Mouse (Mus musculus) midbrain, embryonic 14.5 days (tissue): ENCODE results near the gene Tmem185b. TPM values are rescaled to one million over a fixed set of nuclear protein-coding genes. Genes with fewer than 3 reads are reported as not detected.
A peak's percentile ranks its signal among the peaks of the same experiment; 100 is the strongest.

ENCODE experiments used
- ATAC-seq: fragments of 200-750 bp; cut with Nextera tagmentation; 2 replicates; pipeline ENCODE4 v1.8.0; 2017; ENCODE audit warnings: moderate number of reproducible peaks, moderate library complexity; ENCODE audit not compliant: low FRiP score, low TSS enrichment
- DNase-seq: peaks from one replicate; pipeline ENCODE4 v3.0.0-alpha.2; 2015
- H3K27ac ChIP-seq: fragments of 300-500 bp; sonication (generic); replicated peaks from 2 replicates; pipeline ENCODE4 v1.5.1; 2014; ENCODE audit warnings: mild to moderate bottlenecking, low read depth, low read length, moderate library complexity
- H3K27me3 ChIP-seq: fragments of 300-500 bp; sonication (generic); 2 replicates; pipeline ENCODE4 v1.6.1; 2014; ENCODE audit warnings: low read length, control low read depth, mixed read lengths; ENCODE audit not compliant: control insufficient read depth, insufficient read depth
- H3K36me3 ChIP-seq: fragments of 300-500 bp; sonication (generic); 2 replicates; pipeline ENCODE4 v1.6.1; 2014; ENCODE audit warnings: low read length, control low read depth; ENCODE audit not compliant: control insufficient read depth, insufficient read depth
- H3K4me1 ChIP-seq: fragments of 300-500 bp; sonication (generic); 2 replicates; pipeline ENCODE4 v1.6.1; 2014; ENCODE audit warnings: mild to moderate bottlenecking, antibody characterized with exemption, low read length, control low read depth; ENCODE audit not compliant: control insufficient read depth, insufficient read depth
- H3K4me2 ChIP-seq: fragments of 300-500 bp; sonication (generic); 2 replicates; pipeline ENCODE4 v1.6.1; 2014; ENCODE audit warnings: mild to moderate bottlenecking, low read length, moderate library complexity
- H3K4me3 ChIP-seq: fragments of 300-500 bp; sonication (generic); replicated peaks from 2 replicates; pipeline ENCODE4 v1.5.1; 2014; ENCODE audit warnings: low read depth, low read length
- H3K9ac ChIP-seq: fragments of 300-500 bp; sonication (generic); replicated peaks from 2 replicates; pipeline ENCODE4 v1.6.1; 2014; ENCODE audit warnings: mild to moderate bottlenecking, low read length, moderate library complexity
- H3K9me3 ChIP-seq: fragments of 300-500 bp; sonication (generic); 2 replicates; pipeline ENCODE4 v1.6.1; 2016; ENCODE audit warnings: low read length, control low read depth, mixed read lengths; ENCODE audit not compliant: control insufficient read depth
- WGBS: fragments of 180-500 bp; shearing (Covaris S2); extraction: QIAGEN DNeasy Blood & Tissue Kit; methylation state at CpG from one replicate; pipeline ENCODE4 v1.1.7; 2014; 5-methylcytosine and 5-hydroxymethylcytosine counted together
- polyA plus RNA-seq: library from polyadenylated mRNA; unstranded; fragments of >200 nt; fragmentation: Nextera tagmentation; extraction: Ambion mirVana; gene quantifications from 2 replicates; pipeline ENCODE4 v1.2.1, GENCODE M21; 2014

The Tmem185b gene
- polyA plus RNA-seq: 15.7 and 19.8 TPM in 2 replicates

DNA sequence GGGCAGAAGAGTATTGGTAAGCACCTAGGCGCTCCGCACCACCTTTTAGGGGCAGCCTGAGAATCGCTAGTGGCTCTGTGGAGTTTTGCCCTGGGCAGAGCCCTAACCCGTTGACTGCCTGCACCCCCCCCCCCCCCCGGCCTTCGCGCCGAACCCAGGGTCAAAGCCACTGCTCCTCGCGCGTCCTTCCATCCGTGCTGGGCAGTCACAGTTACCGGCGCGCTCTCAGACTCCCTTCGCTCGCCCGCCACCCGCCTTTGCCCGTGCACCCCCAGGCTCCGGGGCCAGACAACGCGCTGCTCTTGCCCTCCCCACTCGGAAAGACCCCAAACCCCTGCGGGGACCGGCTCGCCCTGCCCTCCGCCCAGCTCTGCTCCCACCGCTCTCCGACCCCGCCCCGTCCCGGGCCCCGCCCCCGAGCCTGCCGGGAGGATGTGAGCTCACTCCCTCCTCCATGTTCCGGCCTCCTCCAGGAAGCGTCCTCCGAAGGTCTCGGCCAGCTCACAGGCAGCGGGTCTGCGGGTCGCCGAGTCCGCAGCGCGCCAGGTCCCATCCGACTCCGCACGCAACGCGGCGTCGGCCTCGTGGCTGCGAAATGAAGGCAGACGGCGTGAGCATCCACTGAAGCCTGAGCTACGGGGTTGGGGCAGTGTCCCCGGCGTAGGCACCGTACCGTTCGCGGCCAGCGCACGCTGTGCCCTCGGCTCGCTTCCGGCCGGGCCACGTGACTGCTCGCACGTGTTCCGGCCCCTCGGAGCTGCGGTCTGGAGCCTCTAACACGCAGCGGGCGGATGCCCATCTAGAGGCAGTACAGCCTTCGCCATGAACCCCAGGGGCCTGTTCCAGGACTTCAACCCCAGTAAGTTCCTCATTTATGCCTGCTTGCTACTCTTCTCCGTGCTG lies at the start of gene Tmem185b:
Tmem185b (plus strand) TSS at position 472 of the 903 bp plus-strand sequence.
- Histone ChIP-seq H3K4me3 (peak within 1 kb of the TSS; percentile 66), H3K9ac (peak within 1 kb of the TSS; percentile 79), H3K4me1 (peaks cover 24% of the 10 kb centered on the region), H3K36me3 (peaks cover 18% of the 10 kb centered on the region), H3K27ac (peak within 1 kb of the TSS; percentile 85), H3K27me3 (no peaks in the 10 kb centered on the region), H3K4me2 (peak within 1 kb of the TSS; percentile 86), H3K9me3 (no peaks in the 10 kb centered on the region)
- WGBS: 2% methylated on average over 76 of the region's 82 CpGs
- peak; percentile 92 for DNase-seq
- ATAC-seq: peak; percentile 96

DNA sequence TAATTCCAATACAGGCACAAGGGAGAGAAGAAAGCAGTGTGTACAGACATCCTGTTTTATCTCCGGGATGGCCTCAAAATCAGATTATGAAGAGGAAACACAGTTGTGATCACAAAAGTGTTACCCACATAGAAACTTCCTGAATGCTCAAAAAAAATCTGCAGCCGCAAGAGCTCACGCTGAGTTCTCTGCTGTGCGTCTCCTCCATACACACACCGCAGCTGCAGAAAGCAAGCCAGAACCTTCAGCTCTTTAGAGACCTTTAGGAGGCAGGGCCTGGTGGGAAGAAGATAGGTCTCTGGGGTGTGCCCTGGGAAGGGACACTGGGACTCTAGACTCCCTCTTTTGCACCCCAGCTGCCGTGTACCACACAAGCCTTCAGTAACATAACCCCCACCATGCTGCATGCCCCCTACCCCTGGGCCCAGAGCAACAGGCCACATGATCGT lies 49.0 kb upstream of the Tmem185b start:
- Histone ChIP-seq H3K4me2 (no peak overlapping the region), H3K27me3 (no peaks in the 10 kb centered on the region), H3K9me3 (no peaks in the 10 kb centered on the region), H3K4me3 (no peak overlapping the region), H3K4me1 (0 out of 2 replicates have a peak, but pooled peaks cover 6% of the 10 kb centered on the region), H3K9ac (no peak overlapping the region), H3K36me3 (peaks cover 3% of the 10 kb centered on the region; the same call in 1 of the 2 replicates), H3K27ac (no peak overlapping the region)
- 92% methylated on average over 7 of the region's 7 CpGs for WGBS
- ATAC-seq: no peak
- DNase-seq: no peak

DNA sequence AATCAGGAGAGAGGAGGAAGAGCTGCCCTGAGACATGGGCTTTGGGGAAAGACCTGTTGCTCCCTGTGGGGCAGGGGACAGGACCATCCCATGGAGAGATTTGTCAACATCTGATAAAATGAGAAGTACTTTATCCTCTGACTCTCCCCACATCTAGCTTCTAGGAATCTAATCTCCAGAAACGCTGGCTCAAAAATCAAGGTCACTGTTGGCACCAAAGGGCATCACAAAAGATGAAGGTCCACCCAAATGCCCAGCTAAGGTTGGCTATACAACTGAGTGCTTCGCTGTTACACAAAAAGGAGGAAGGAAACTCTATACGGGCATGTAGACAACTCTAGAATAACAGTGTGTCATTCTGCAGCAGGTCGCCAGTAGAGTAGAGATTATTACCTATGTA lies 46.3 kb upstream of the Tmem185b start:
- Histone ChIP-seq H3K9ac (no peak overlapping the region), H3K36me3 (peaks cover 3% of the 10 kb centered on the region; the same call in 1 of the 2 replicates), H3K27me3 (no peaks in the 10 kb centered on the region), H3K4me3 (no peak overlapping the region), H3K9me3 (no peaks in the 10 kb centered on the region), H3K4me2 (no peak overlapping the region), H3K27ac (no peak overlapping the region), H3K4me1 (no peaks in the 10 kb centered on the region)
- no peak for DNase-seq
- ATAC-seq: no peak
- 79% methylated on average over 4 of the region's 4 CpGs for WGBS

DNA sequence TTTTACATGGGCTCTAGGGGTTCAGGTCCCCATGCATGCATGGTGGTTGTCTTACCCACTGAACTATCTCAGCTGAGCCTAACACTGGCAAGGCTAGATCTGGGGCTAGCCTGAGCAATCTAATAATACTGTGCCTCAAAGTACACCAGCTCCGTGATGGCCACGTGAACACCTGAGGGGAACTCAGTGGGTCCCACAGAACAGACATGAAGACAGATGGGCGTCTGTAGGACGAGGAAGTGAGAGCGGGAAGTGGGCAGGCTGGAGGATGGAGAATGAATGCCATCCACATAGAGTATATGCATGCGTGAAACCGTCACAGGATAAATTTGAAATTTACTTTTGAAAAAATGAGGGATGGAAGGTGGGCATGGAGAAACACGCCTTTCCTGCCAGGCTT lies 45.3 kb upstream of the Tmem185b start:
- no peak overlapping the region for H3K4me2 ChIP-seq
- no peak for ATAC-seq
- no peak overlapping the region for H3K9ac ChIP-seq
- H3K9me3 ChIP-seq: no peaks in the 10 kb centered on the region
- H3K4me3 ChIP-seq: no peak overlapping the region
- no peaks in the 10 kb centered on the region for H3K4me1 ChIP-seq
- 0 out of 2 replicates have a peak, but pooled peaks cover 3% of the 10 kb centered on the region for H3K36me3 ChIP-seq
- no peak for DNase-seq
- WGBS: 94% methylated on average over 8 of the region's 8 CpGs
- H3K27ac ChIP-seq: no peak overlapping the region
- H3K27me3 ChIP-seq: no peaks in the 10 kb centered on the region

DNA sequence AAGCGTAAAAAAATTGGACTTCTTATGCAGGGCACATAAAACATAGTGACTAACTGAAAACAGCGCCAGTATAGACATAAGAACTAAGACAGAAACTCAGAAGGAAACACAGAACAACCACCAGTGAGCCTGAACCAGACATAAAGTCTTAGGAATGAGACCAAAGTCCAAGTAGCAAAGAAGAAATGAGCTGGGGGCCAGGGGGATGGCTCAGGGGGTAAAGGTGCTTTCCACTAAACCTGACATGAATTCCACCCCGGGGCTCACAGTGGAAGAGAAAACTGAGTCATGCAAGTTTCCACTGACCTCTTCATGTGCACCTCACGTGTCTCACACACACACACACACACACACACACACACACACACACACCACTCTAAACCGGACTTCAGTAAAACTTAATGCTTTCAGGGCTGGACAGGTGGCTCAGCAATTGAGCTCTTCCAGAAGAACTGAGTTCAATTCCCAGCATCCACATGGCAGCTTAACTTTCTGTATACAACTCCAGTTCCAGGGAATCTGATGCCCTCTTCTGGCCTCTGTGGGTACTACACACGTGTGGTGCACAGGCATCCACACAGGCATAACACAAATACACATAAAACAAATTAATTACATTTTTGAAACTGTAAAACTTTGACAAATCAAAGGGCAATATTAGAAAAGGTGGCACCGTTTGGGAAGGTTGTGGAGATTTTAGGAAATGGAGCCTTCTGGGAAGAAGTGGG lies 44.6 kb upstream of the Tmem185b start:
- H3K4me1 ChIP-seq: no peaks in the 10 kb centered on the region
- H3K9me3 ChIP-seq: no peaks in the 10 kb centered on the region
- ATAC-seq (no peak), DNase-seq (no peak)
- no peak overlapping the region for H3K4me2 ChIP-seq
- 95% methylated on average over 7 of the region's 7 CpGs for WGBS
- H3K4me3 ChIP-seq: no peak overlapping the region
- no peak overlapping the region for H3K27ac ChIP-seq
- no peaks in the 10 kb centered on the region for H3K27me3 ChIP-seq
- H3K36me3 ChIP-seq: 0 out of 2 replicates have a peak, but pooled peaks cover 3% of the 10 kb centered on the region
- H3K9ac ChIP-seq: no peak overlapping the region

DNA sequence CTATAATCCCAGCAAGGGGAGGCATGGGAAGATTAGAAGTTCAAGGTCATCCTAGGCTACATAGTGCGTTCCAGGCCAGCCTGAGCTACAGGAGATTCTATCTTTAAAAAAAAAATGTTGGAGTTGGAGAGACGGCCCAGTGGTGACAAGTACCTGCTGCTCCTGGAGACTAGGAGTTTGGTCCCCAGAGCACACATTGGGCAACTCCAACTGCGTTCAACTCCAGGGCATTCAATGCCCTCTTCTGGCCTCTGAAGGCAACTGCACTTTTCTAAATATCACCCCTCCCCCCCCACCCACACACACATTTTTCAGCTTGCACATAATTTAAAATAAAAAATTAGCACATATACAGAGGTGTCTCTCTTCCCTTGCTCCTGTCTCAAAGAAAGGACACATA lies 43.1 kb upstream of the Tmem185b start:
- Histone ChIP-seq H3K36me3 (no peaks in the 10 kb centered on the region), H3K4me3 (no peak overlapping the region), H3K4me2 (no peak overlapping the region), H3K27ac (no peak overlapping the region), H3K9ac (no peak overlapping the region), H3K9me3 (no peaks in the 10 kb centered on the region), H3K27me3 (no peaks in the 10 kb centered on the region), H3K4me1 (no peaks in the 10 kb centered on the region)
- WGBS: 64% methylated on average over 3 of the region's 3 CpGs
- ATAC-seq (no peak), DNase-seq (peak; percentile 21)

DNA sequence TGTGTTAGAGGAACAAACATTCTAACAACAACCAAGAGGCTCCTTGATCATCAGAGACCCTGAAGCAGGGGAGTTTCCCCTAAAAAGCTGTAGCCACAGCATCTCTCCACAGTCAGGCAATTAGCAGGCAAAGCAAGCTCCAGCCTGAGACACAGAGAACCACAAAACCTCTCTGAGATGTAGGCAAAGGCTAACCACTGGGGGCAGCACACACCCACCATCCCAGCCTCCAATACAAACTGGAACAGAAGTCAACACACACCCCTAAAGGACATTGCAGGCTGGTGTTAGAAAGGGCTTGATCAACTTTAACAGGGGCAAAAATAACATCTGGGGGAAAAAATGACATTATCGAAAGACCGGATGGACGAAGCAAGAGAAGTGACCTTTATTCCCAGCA lies 41.5 kb upstream of the Tmem185b start:
- Histone ChIP-seq H3K36me3 (no peaks in the 10 kb centered on the region), H3K27me3 (no peaks in the 10 kb centered on the region), H3K9me3 (no peaks in the 10 kb centered on the region), H3K27ac (no peak overlapping the region), H3K4me3 (no peak overlapping the region), H3K4me1 (no peaks in the 10 kb centered on the region), H3K9ac (no peak overlapping the region), H3K4me2 (no peak overlapping the region)
- no peak for ATAC-seq
- DNase-seq: peak; percentile 64
- 67% methylated on average over 3 of the region's 3 CpGs for WGBS

DNA sequence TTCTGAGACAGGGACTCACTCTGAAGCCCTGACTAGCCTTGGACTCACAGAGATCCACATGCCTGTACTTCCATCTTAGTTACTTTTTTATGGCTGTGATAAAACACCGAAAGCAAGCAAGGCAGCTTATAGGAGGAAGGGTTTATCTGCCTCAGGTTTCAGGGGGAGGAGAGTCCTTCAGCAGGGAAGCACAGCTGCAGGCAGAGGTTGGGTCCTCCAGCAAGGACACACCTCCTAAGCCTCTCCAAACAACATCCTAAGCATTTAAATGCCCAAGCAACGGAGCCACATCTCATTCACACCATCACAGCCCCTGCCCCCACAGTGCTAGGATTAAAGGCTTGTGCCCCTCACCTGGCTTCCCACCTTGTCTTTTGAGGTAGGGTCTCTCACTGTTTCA lies 40.1 kb upstream of the Tmem185b start:
- Histone ChIP-seq H3K4me2 (no peak overlapping the region), H3K36me3 (no peaks in the 10 kb centered on the region), H3K9ac (no peak overlapping the region), H3K4me3 (no peak overlapping the region), H3K9me3 (no peaks in the 10 kb centered on the region), H3K4me1 (no peaks in the 10 kb centered on the region), H3K27ac (no peak overlapping the region), H3K27me3 (no peaks in the 10 kb centered on the region)
- 23% methylated on average over 2 of the region's 2 CpGs for WGBS
- ATAC-seq (no peak), DNase-seq (no peak)
